Mouse (Mus musculus): ENCODE data around the gene Lat. TPM values are rescaled to one million over a fixed set of nuclear protein-coding genes. Genes with fewer than 3 reads are reported as not detected.
"Not testable (repeated sequence)": the region's sequence is repeated elsewhere in the genome, so short reads cannot be mapped to it uniquely, and the experiment has no call there.

The Lat gene
- polyA plus RNA-seq, 1 experiment from 2014 or later, result 0.93 TPM

DNA sequence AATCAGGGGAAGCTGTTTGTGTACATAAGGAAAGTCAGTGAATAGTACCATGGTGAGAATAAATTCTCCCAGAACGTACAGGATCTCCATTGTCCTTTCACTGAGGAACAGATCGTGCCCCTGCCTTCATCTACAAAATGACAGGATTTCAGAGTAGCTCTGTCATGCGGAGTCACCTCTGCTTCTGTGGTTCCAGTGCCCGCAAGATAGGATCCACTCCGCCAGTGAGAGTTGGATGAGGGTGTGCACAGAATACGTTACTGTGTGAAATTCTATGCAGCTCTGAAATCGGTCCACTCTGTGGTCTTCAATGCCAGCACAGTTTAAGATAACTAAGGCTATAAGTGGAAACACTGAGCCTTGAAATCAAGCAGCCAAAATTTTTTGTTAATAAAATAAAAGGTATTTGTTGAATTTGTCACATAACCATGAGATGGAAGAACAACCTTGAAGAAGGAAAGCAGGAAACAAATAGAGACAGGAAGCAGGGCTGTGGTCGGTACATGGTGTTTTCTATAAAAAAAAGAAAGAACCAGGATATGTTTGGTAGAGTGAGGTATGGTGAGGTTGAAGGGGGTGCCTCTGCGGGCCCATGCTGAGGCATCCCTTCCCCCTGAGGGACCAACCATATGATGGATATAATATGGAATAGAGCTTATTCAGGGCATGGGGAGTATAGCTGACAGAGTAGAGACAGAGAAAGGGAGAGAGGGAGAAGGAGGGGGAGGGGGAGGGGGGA lies 39.3 kb downstream of the Lat start:
- Histone ChIP-seq H3K4me1 (replicated peaks; ENCODE audit: insufficient read depth, low read length) (no peaks in the 10 kb centered on the region), H3K27ac (no peak overlapping the region), H3K36me3 (ENCODE audit: insufficient read depth, low read length) (no peaks in the 10 kb centered on the region), H3K4me3 (replicated peaks; ENCODE audit: low read depth, low read length) (no peak overlapping the region), H3K4me2 (ENCODE audit: low read length) (no peak overlapping the region), H3K27me3 (ENCODE audit: insufficient read depth, low read length) (no peaks in the 10 kb centered on the region), H3K9ac (ENCODE audit: low read depth, low read length) (no peak overlapping the region), H3K9me3 (replicated peaks; ENCODE audit: low read length) (no peaks in the 10 kb centered on the region)
- 80% methylated on average over 9 of the region's 9 CpGs for WGBS
- no peak for DNase-seq (ENCODE audit: low spot score)
- no peak for TF ChIP-seq CTCF (IDR thresholded peaks at IDR 0.05; ENCODE audit: low read depth)
- ATAC-seq (replicated peaks; ENCODE audit: low FRiP score, low read depth), result no peak

DNA sequence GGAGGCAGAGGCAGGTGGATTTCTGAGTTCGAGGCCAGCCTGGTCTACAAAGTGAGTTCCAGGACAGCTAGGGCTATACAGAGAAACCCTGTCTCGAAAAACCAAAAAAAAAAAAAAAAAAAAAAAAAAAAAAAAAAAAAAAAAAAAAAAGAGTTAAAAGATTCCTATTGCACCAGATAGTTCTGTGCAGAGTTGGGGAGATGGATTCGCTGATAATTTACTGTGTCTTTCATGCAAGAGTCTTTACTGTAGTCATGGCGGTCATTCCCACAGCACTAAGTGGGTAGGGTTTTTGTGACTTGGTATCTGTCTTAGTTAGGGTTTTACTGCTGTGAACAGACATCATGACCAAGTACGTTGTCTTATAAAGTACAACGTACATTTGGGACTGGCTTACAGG lies 40.5 kb downstream of the Lat start:
- ATAC-seq (replicated peaks; ENCODE audit: low FRiP score, low read depth); H3K27me3 ChIP-seq (ENCODE audit: insufficient read depth, low read length); DNase-seq (ENCODE audit: low spot score); H3K4me3 ChIP-seq (replicated peaks; ENCODE audit: low read depth, low read length); H3K36me3 ChIP-seq (ENCODE audit: insufficient read depth, low read length); H3K4me1 ChIP-seq (replicated peaks; ENCODE audit: insufficient read depth, low read length); H3K27ac ChIP-seq; H3K4me2 ChIP-seq (ENCODE audit: low read length); H3K9me3 ChIP-seq (replicated peaks; ENCODE audit: low read length); H3K9ac ChIP-seq (ENCODE audit: low read depth, low read length): not testable (repeated sequence)
- 90% methylated on average over 4 of the region's 6 CpGs for WGBS

- H3K9me3 ChIP-seq (replicated peaks; ENCODE audit: low read length); H3K4me1 ChIP-seq (replicated peaks; ENCODE audit: insufficient read depth, low read length): not testable (repeated sequence)
Measured at GRCm38 (mm10) chr7:126325576-126326273, 43.6 kb downstream of the Lat start.

DNA sequence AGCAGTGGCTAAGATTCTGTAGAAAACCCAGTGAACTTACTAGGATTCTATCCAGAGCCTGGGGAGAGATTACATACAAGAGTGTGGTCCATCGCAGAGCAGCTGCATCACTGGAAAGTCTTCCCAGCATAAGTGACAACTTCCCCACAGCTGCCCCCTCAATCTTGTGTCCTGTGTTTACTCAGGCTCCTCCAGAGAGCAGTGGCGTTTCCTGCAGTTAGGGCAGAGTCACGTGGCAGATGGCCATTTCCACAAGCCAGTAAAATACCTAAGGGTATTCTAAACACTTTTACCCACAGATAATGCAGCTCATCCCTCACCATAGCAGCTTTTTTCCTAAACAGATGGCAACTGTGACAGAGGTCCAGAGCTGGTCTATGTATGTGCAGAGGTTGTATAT lies 44.6 kb downstream of the Lat start:
- Histone ChIP-seq H3K4me3 (replicated peaks; ENCODE audit: low read depth, low read length) (no peak overlapping the region), H3K27me3 (ENCODE audit: insufficient read depth, low read length) (no peaks in the 10 kb centered on the region), H3K27ac (no peak overlapping the region), H3K4me1 (replicated peaks; ENCODE audit: insufficient read depth, low read length) (no peaks in the 10 kb centered on the region), H3K36me3 (ENCODE audit: insufficient read depth, low read length) (no peaks in the 10 kb centered on the region), H3K9ac (ENCODE audit: low read depth, low read length) (no peak overlapping the region), H3K4me2 (ENCODE audit: low read length) (no peak overlapping the region), H3K9me3 (replicated peaks; ENCODE audit: low read length) (no peaks in the 10 kb centered on the region)
- TF ChIP-seq CTCF (IDR thresholded peaks at IDR 0.05; ENCODE audit: low read depth), result no peak
- DNase-seq (ENCODE audit: low spot score), result no peak
- 22% methylated on average over 3 of the region's 3 CpGs for WGBS
- ATAC-seq (replicated peaks; ENCODE audit: low FRiP score, low read depth), result no peak

More at GRCm38 (mm10) chr7:126325576-126326273, 43.6 kb downstream of the Lat start:
- not testable (repeated sequence) for H3K27me3 ChIP-seq (ENCODE audit: insufficient read depth, low read length); ATAC-seq (replicated peaks; ENCODE audit: low FRiP score, low read depth); H3K27ac ChIP-seq; DNase-seq (ENCODE audit: low spot score); H3K4me3 ChIP-seq (replicated peaks; ENCODE audit: low read depth, low read length); H3K36me3 ChIP-seq (ENCODE audit: insufficient read depth, low read length); H3K9ac ChIP-seq (ENCODE audit: low read depth, low read length)
- H3K4me2 ChIP-seq (ENCODE audit: low read length), result 0 out of 2 replicates have a peak overlapping the region, but pooled peaks have one; percentile 13
- TF ChIP-seq CTCF (IDR thresholded peaks at IDR 0.05; ENCODE audit: low read depth), result 0 out of 2 replicates have a peak, but pooled peaks have one; percentile 6
- 26% methylated on average over 9 of the region's 9 CpGs for WGBS

GRCm38 (mm10) chr7:126323729-126324128 lies 45.6 kb downstream of the Lat start:
- ATAC-seq (replicated peaks; ENCODE audit: low FRiP score, low read depth) (no peak), DNase-seq (ENCODE audit: low spot score) (peak; percentile 92)
- Histone ChIP-seq H3K4me1 (replicated peaks; ENCODE audit: insufficient read depth, low read length) (no peaks in the 10 kb centered on the region), H3K9ac (ENCODE audit: low read depth, low read length) (no peak overlapping the region), H3K36me3 (ENCODE audit: insufficient read depth, low read length) (no peaks in the 10 kb centered on the region), H3K4me2 (ENCODE audit: low read length) (no peak overlapping the region), H3K27me3 (ENCODE audit: insufficient read depth, low read length) (no peaks in the 10 kb centered on the region), H3K27ac (no peak overlapping the region), H3K4me3 (replicated peaks; ENCODE audit: low read depth, low read length) (no peak overlapping the region), H3K9me3 (replicated peaks; ENCODE audit: low read length) (no peaks in the 10 kb centered on the region)
- 7% methylated on average over 11 of the region's 11 CpGs for WGBS
- peak; percentile 96 for TF ChIP-seq CTCF (IDR thresholded peaks at IDR 0.05; ENCODE audit: low read depth)

- H3K9me3 ChIP-seq (replicated peaks; ENCODE audit: low read length), result no peaks in the 10 kb centered on the region
- no peaks in the 10 kb centered on the region for H3K27me3 ChIP-seq (ENCODE audit: insufficient read depth, low read length)
- H3K4me1 ChIP-seq (replicated peaks; ENCODE audit: insufficient read depth, low read length), result no peaks in the 10 kb centered on the region
- DNase-seq (ENCODE audit: low spot score) (no peak), ATAC-seq (replicated peaks; ENCODE audit: low FRiP score, low read depth) (no peak)
- TF ChIP-seq CTCF (IDR thresholded peaks at IDR 0.05; ENCODE audit: low read depth), result no peak
- H3K9ac ChIP-seq (ENCODE audit: low read depth, low read length), result no peak overlapping the region
- H3K4me3 ChIP-seq (replicated peaks; ENCODE audit: low read depth, low read length), result no peak overlapping the region
- WGBS, result 54% methylated on average over 8 of the region's 8 CpGs
- no peak overlapping the region for H3K4me2 ChIP-seq (ENCODE audit: low read length)
- H3K27ac ChIP-seq, result no peak overlapping the region
- H3K36me3 ChIP-seq (ENCODE audit: insufficient read depth, low read length), result no peaks in the 10 kb centered on the region
Measured at GRCm38 (mm10) chr7:126314273-126314672, 55.1 kb downstream of the Lat start.

Small RNAs within 50 kb of the gene (microRNA-seq; reads per million reads assigned to microRNA genes)
- not detected for gene Mir7058

Other genes with a start within 250 kb of the Lat start
- 30.1 and 31.5 TPM in 2 replicates for gene Xpo6, start 169.1 kb downstream of the Lat start, polyA plus RNA-seq (2015; fragmentation: Nextera tagmentation; extraction: Ambion mirVana)
- 17.7 and 19.7 TPM in 2 replicates for gene Sbk1, start 97.0 kb downstream of the Lat start, polyA plus RNA-seq (2015; fragmentation: Nextera tagmentation; extraction: Ambion mirVana)
- 57.6 and 62.8 TPM in 2 replicates for gene Spns1, start 7.9 kb upstream of the Lat start, polyA plus RNA-seq (2015; fragmentation: Nextera tagmentation; extraction: Ambion mirVana)
- gene Nfatc2ip, start 27.2 kb upstream of the Lat start, polyA plus RNA-seq (2015; fragmentation: Nextera tagmentation; extraction: Ambion mirVana), result 2.0 and 2.5 TPM in 2 replicates
- gene Cd19, start 45.3 kb upstream of the Lat start, polyA plus RNA-seq (2015; fragmentation: Nextera tagmentation; extraction: Ambion mirVana), result 0.10 and 0.16 TPM in 2 replicates
- 29.7 and 31.7 TPM in 2 replicates for gene Rabep2, start 59.2 kb upstream of the Lat start, polyA plus RNA-seq (2015; fragmentation: Nextera tagmentation; extraction: Ambion mirVana)
- gene Atp2a1, start 93.5 kb upstream of the Lat start, polyA plus RNA-seq (2015; fragmentation: Nextera tagmentation; extraction: Ambion mirVana), result 0.45 and 0.71 TPM in 2 replicates
- gene Sh2b1, start 105.9 kb upstream of the Lat start, polyA plus RNA-seq (2015; fragmentation: Nextera tagmentation; extraction: Ambion mirVana), result 44.1 and 44.8 TPM in 2 replicates
- gene Tufm, start 117.8 kb upstream of the Lat start, polyA plus RNA-seq (2015; fragmentation: Nextera tagmentation; extraction: Ambion mirVana), result 117 and 134 TPM in 2 replicates
- gene Atxn2l, start 133.9 kb upstream of the Lat start, polyA plus RNA-seq (2015; fragmentation: Nextera tagmentation; extraction: Ambion mirVana), result 30.2 and 30.3 TPM in 2 replicates
- gene Eif3c, start 196.8 kb upstream of the Lat start, polyA plus RNA-seq (2015; fragmentation: Nextera tagmentation; extraction: Ambion mirVana), result 213 and 217 TPM in 2 replicates
- 1.2 and 1.3 TPM in 2 replicates for gene Apobr, start 215.4 kb upstream of the Lat start, polyA plus RNA-seq (2015; fragmentation: Nextera tagmentation; extraction: Ambion mirVana)
- 34.4 and 36.9 TPM in 2 replicates for gene Cln3, start 216.2 kb upstream of the Lat start, polyA plus RNA-seq (2015; fragmentation: Nextera tagmentation; extraction: Ambion mirVana)
- gene Il27, start 225.4 kb upstream of the Lat start, polyA plus RNA-seq (2015; fragmentation: Nextera tagmentation; extraction: Ambion mirVana), result not detected in 2 replicates

Measured in kidney, postnatal 0 days (tissue).